In the genomic region with DNA sequence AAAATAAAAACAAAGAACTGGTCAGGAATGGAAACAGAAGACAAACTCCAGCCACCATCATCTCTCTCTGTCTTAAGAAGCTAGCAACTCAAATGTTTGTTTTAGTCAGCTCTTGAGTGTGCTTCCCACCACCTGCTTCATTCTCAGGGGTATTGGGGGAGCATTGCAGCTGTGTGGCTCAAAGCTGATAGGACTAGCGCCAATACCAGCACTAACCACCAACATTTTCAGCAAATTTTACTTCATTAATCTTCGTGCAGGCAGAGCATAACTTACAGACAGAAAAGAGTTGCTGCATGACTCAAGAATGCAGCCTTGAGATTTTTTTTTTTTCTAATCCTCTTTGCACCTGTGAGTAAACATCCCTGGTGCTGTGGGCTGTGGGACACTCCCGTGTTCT, we compare ENCODE assay signal across 31 mouse cellular contexts. TPM values are rescaled to one million over a fixed set of nuclear protein-coding genes. Genes with fewer than 3 reads are reported as not detected.
"Had no signal": no experiment of that assay in that cellular context is flagged by ENCODE, and none has a peak within 500 bp of the region (broad histone marks: within the 10 kb centered on the region; RNA-seq: fewer than 3 reads in every experiment).

No protein-coding gene starts in this region.

- H3K9me3 ChIP-seq: megakaryocyte, embryonic 14.5 days; midbrain, embryonic 12.5 days; midbrain, embryonic 15.5 days; neural tube, embryonic 13.5 days had no signal

- H3K27me3 ChIP-seq: megakaryocyte, embryonic 14.5 days; midbrain, embryonic 12.5 days; midbrain, embryonic 15.5 days; neural tube, embryonic 13.5 days had no signal

- H3K9ac ChIP-seq: liver, embryonic 14.5 days; liver, postnatal 0 days; lung, embryonic 14.5 days; midbrain, embryonic 12.5 days; midbrain, embryonic 15.5 days; neural tube, embryonic 13.5 days had no signal

- H3K4me1 ChIP-seq: megakaryocyte, embryonic 14.5 days had no signal

- H3K4me2 ChIP-seq: lung, embryonic 14.5 days; midbrain, embryonic 12.5 days; midbrain, embryonic 15.5 days; neural tube, embryonic 13.5 days had no signal

- ATAC-seq: intestine, postnatal 0 days; liver, postnatal 0 days; lung, postnatal 0 days; midbrain, embryonic 15.5 days had no signal

- DNase-seq: kidney, adult 2 months; kidney, postnatal 25 days; liver, postnatal 0 days; lung, embryonic 14.5 days; retina, postnatal 1 day; right cerebral cortex, postnatal 25 days; spleen, adult 18-20 months; thymus, adult 18-20 months; thymus, postnatal 36 days had no signal

- H3K36me3 ChIP-seq: midbrain, embryonic 12.5 days; midbrain, embryonic 15.5 days; neural tube, embryonic 13.5 days had no signal

- H3K27ac ChIP-seq: kidney, postnatal 0 days; liver, embryonic 14.5 days; macrophage; midbrain, embryonic 12.5 days; midbrain, embryonic 15.5 days; neural tube, embryonic 13.5 days had no signal

- H3K4me3 ChIP-seq: megakaryocyte, embryonic 14.5 days; midbrain, embryonic 12.5 days; midbrain, embryonic 15.5 days; neural tube, embryonic 13.5 days had no signal

RNA-seq across cellular contexts. Expression of gene Mlf1, which starts 34.3 kb away (rescaled TPM):
- total RNA-seq: neutrophil, adult 5-6 weeks had no signal
- polyA plus RNA-seq: liver, adult 2 months; macrophage had no signal

RNA-seq across cellular contexts. Expression of gene Gm17402, which starts 35.4 kb away (rescaled TPM):
- total RNA-seq: layer of hippocampus, adult 8-10 months; layer of hippocampus, postnatal 10 days; left cerebral cortex, adult 18-20 months; left cerebral cortex, postnatal 25 days; liver, adult 2 months; neutrophil, adult 5-6 weeks had no signal
- polyA plus RNA-seq: intestine, postnatal 0 days; kidney, adult 2 months; kidney, embryonic 14.5 days; kidney, postnatal 0 days; large intestine, adult 2 months; limb, embryonic 11.5 days; limb, embryonic 14.5 days; liver, adult 2 months; liver, embryonic 14.5 days; liver, postnatal 0 days; lung, embryonic 14.5 days; lung, postnatal 0 days; macrophage; midbrain, embryonic 12.5 days; midbrain, embryonic 15.5 days; neural tube, embryonic 13.5 days; stomach, embryonic 16.5 days; testis, adult 2 months; urinary bladder, adult 2 months had no signal
